Mouse (Mus musculus) ovary, postnatal 10 days (tissue): ENCODE measurements around the gene Klhdc1.

Experiments used
- DNase-seq: peaks from one replicate; pipeline ENCODE4 v3.0.0; 2022; ENCODE audit warnings: low spot score

The Klhdc1 gene

GRCm38 (mm10) chr12:69240876-69241275, at the start of gene Klhdc1:
Gene Klhdc1 (plus strand): TSS chr12:69241176.
- DNase-seq, result no peak

DNA sequence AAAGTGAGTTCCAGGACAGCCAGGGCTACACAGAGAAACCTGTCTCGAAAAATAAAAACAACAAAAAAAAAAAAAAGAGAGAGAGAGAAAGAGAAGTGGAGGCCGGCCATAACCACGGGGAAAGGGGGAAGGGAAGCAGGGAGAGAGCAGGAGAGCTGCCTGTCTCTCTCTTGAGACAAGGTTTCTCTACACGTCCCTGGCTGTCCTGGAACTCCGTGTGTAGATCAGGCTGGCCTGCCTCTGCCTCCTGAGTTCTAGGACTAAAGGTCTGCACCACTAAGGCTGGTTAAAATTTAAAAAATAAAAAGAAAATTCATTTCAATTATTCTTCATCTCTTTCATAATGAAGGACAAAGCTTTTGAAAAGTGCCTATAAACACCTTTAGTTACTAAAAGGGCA, 49.6 kb upstream of the Klhdc1 start:
- no peak for DNase-seq

DNA sequence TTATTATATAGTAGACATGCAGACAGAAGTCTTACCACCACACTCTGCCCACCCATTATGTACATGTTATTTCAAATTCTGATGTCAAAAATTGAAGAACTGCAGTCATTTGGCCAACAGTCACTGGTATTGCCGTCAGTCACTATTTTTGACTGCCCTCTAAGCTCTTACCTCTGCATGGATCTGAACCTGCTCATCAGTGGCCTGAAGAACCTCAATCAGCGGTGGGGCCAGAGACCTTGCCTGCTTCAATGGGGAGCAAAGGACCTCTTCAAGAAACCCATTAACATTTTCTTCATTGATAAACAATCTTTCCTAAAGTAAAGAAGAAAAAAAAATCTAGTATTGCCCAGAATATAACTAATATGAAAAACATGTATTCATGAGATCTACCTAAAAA, 48.3 kb upstream of the Klhdc1 start:
- DNase-seq, result no peak

GRCm38 (mm10) chr12:69196444-69197377, 44.3 kb upstream of the Klhdc1 start, which contains the start of gene Gm49383:
Gene Gm49383 (minus strand): TSS chr12:69197104.
- DNase-seq, result peak; percentile 37

DNA sequence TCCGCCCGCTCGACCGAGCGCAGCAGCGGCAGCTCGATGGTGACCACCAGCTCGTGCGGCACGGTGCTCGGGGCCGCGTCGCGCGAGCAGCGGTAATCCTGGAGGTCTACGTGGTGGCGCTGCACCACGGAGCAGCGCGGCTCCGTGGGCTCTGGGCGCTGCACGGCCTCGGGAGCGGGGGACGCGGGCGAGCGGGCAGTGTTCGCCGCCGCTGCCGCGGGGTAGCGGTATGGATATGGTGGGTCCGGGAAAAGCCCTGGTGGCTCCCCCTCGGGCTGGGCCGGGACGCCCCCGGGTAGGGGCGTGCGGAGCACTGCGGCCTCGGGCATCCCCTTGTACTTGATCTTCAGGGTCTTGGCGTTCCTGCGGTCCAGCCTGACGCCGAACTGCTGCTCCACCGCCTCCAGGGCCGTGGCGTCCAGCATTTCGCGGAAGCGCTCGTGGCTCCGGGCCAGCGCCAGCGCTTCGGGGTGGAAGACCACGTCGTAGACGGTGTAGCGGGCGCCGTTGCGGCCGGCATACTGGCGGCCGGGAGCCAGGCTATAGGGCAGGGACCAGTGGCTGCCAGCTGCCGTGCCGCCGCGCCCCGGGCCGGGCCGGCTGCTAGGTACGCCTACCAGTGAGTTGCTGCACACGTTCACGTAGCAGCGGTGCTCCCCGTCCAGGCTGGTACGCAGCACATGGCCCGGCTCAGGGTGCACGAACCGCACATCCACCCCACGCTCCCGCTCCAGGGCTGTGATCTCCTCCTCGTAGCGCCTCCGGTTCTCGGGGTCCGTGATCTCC, 43.4 kb upstream of the Klhdc1 start:
- peak; percentile 34 for DNase-seq

DNA sequence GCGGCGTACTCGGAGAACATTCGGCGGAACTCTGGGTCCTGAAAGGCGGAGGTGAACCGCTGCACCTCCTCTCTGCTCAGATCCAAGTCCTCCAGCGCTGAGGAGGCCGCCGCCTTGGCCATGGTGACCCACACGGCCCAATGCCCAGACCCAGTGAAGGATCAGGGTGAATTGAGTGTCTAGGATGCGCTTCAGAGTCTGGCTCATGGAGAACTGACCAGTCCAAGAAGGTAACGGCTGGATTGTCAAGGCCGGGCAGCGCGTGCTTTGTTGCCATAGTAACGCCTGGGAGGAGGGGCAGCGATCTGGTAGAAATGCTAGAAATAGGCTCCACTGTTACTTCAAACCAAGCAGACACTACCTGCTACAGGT, 42.8 kb upstream of the Klhdc1 start, which contains the start of gene Dnaaf2:
TSS of gene Dnaaf2 (minus strand) at position 266 of the 372 bp plus-strand sequence.
- no peak for DNase-seq

DNA sequence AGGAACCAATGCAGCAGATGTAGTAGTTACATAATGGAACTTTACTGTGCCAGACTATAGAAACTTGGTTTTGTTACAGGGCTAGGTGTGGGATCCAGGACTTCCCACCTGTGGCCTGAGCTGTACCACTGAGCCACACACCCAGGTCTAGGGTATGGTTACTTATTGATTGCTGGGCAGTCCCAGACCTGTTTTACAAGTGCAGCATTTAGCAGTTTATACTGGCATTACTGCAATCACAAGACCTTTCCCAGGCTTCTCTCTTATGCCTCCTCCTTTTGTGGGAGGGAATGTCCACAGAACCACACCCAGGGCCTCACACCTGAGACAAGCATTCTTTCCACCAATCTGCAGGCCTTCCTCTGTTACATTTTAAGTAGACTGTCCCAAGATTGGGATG, 42.0 kb upstream of the Klhdc1 start:
- DNase-seq, result no peak

- no peak for DNase-seq
Measured at GRCm38 (mm10) chr12:69204052-69204833, 36.7 kb upstream of the Klhdc1 start, which contains the start of gene Gm49384. Gene Gm49384 (minus strand): TSS chr12:69204267.

DNA sequence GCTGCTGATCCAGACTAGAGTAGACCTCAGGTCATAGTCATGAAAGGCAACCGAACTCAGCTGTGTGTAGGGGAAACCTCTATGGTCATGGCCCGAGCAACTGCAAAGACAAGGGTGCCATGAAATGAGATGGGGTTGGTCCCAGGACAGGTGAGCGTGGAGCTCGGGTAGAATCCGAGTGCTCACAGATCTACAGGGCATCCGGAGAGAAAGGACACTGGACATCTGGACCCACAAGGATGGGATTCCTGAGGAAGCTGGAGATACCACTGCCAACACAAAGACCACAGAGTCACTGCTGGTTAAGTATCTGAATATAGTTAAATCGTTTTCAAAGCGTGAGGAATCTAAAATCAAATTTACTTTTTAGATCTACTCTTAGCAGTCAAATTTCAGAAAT, 33.6 kb upstream of the Klhdc1 start:
- DNase-seq, result no peak

- no peak for DNase-seq
Measured at GRCm38 (mm10) chr12:69207926-69208325, 33.0 kb upstream of the Klhdc1 start.

DNA sequence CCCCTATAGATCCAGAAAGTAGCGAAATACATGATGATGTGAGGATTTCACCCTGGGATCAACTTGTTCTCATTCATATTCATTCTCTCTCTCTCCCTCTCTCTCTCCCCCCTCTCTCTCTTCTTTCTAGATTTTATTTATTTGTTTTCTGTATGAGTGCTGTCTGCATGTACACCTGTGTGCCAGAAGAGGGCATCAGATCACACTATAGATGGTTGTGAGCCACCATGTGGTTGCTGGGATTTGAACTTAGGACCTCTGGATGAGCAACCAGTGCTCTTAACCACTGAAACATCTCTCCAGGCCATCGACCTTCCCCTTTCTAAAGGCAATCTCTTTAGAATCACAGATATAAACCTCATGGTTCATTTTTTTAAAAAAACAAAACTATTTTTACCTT, 32.5 kb upstream of the Klhdc1 start:
- DNase-seq, result no peak

- DNase-seq, result no peak
Measured at GRCm38 (mm10) chr12:69210056-69210979, 30.7 kb upstream of the Klhdc1 start.

DNA sequence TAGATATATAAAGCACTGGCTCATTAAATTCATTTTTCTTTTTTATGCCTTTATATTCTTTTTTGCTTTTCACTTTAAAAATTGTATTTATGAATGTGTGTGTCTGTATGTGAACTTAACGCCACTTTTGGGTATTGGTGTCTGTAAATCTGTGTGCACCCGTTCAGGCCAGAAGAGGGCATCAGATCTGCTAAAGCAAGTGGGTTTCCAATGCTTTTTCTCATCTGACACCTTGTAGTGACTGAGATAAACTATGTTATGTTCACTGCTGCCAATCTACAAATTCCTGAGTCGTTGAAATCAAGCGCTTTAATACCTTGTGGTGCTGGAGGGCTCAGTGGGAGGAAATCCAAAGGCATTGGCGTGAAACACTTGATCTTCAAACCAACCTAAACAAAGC, 29.9 kb upstream of the Klhdc1 start:
- no peak for DNase-seq

DNA sequence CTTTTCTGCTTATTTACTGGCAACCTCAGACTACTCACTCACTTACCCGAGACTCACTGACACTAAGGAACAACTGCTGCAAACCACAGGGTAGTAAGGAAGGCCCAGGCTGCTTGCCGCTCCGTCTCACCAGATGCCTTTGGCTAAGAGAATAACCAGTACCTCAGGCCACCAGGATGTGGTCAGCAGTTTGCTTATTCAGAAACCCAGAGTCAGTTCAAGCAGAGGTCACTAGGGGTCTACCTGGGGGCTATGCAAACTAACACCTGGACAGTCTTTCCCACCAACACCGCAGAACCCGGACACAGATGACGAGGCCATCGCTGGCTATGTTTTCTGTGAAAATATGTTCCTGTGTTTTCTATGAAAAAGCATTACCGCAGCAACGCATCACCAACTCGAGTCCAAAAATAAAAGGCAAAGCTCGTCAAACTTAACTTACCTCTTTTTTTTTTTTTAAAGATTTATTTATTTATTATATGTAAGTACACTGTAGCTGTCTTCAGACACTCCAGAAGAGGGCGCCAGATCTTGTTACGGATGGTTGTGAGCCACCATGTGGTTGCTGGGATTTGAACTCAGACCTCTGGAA, 27.7 kb upstream of the Klhdc1 start:
- no peak for DNase-seq

DNA sequence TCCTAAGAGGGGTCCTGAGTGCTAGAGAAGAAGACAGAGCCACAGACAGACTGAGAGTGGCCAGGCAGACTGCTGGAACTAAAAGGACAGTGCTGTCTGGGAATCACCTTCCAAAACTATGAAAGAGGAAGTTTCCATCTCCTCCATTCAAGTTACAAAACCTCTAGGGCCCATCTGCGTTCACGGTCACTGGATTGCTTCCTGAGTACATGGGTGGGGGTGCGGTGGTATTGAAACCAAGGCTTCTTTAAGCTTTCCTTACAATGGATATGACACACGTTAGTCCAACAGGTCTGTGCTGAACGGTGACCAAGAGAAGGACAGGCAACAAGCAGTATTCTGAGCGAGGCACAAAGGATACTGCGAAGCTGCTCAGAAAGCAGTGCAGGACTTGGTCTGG, 26.6 kb upstream of the Klhdc1 start:
- DNase-seq, result no peak

DNA sequence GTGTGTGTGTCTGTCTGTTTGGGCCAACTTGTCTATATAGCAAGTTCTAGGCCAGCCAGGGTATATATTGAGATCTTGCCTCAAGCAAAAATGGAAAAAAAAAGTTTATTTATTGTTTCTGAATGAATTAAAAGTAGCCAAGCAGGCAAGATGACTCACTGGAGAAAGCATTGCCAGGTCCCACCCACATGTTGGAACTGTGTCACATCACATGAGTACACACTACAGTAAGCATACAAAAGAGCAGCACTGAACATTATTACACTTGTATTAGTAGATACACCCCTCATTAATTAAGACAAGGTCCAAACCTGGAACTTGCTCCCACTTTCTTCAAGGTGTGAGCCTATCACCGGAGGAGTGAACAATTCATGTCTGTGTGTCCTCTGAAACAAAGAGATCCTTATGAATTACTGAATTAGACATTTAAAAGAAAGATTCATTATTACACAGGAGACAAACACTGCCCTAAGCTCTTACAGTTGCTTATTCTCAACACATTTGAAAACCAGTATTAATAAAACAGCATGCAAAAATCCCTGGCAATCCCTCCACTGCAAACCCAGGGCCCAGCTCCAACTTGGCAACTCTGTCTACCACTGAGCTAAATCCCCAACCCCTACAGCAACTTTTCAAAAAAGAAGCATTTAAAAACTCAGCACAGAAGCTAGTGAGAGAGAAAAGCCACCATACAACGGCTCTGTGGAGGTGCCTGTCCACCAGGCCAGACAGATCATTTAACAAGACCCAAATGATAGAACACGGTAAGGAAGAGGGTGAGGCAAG, 25.8 kb upstream of the Klhdc1 start:
- DNase-seq, result no peak

GRCm38 (mm10) chr12:69216587-69216986, 24.4 kb upstream of the Klhdc1 start:
- no peak for DNase-seq

GRCm38 (mm10) chr12:69220613-69221277, 20.2 kb upstream of the Klhdc1 start:
- DNase-seq, result no peak

DNA sequence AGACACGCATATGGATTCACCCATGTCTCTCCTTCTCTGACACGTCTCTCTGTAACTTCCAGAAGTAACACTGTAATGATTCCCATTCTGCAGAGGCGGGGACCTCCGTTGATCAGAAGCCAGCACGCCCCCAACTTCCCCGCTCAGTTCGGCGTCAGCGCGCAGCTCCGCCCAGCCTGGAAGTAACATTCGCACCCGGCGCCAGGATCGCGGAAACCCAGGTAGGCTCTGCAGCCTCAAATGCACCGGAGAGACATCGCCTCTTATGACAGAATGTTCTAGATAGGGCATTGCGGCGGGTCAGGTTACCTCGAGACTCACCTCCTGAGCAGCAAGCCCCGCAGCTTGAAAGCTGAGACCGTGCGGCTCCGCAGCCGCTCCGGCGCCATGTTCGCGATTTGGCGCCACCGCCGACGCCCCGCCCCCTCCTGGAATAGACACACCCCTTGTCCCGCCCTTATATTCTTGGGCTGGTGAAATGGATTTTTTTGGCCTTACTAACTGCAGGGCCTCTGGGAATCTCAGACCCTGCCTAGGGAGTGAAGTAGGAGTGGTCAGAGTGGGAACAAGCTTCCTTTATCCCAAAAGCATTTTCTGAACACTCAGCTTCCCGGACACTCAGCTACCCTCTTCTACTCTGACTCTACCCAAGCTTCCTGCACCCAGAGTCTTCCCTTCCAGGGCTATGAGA, 13.1 kb upstream of the Klhdc1 start, which contains the start of gene Pole2:
TSS of gene Pole2 (minus strand) at position 420 of the 691 bp plus-strand sequence.
- peak; percentile 80 for DNase-seq
